Mouse (Mus musculus) kidney, embryonic 16.5 days (tissue): ENCODE results near the gene Sigirr. TPM values are rescaled to one million over a fixed set of nuclear protein-coding genes. Genes with fewer than 3 reads are reported as not detected.

Source experiments
- ATAC-seq: fragments of 200-750 bp; cut with Nextera tagmentation; 2 replicates; pipeline ENCODE4 v1.8.0; 2017; ENCODE audit warnings: moderate TSS enrichment; ENCODE audit not compliant: low FRiP score, low TSS enrichment
- H3K27ac ChIP-seq: fragments of 300-500 bp; sonication (generic); 2 replicates; pipeline ENCODE4 v1.5.1; 2014; ENCODE audit warnings: low read length
- H3K27me3 ChIP-seq: fragments of 300-500 bp; sonication (generic); 2 replicates; pipeline ENCODE4 v1.6.1; 2014; ENCODE audit warnings: low read length, control low read depth, mixed read lengths; ENCODE audit not compliant: insufficient read depth
- H3K36me3 ChIP-seq: fragments of 300-500 bp; sonication (generic); 2 replicates; pipeline ENCODE4 v1.6.1; 2014; ENCODE audit warnings: low read length, control low read depth, mixed read lengths; ENCODE audit not compliant: insufficient read depth
- H3K4me1 ChIP-seq: fragments of 300-500 bp; sonication (generic); 2 replicates; pipeline ENCODE4 v1.6.1; 2014; ENCODE audit warnings: low read length, control low read depth, mixed read lengths; ENCODE audit not compliant: insufficient read depth
- H3K4me2 ChIP-seq: fragments of 300-500 bp; sonication (generic); replicated peaks from 2 replicates; pipeline ENCODE4 v1.6.1; 2014; ENCODE audit warnings: low read depth, low read length
- H3K4me3 ChIP-seq: fragments of 300-500 bp; sonication (generic); 2 replicates; pipeline ENCODE4 v1.5.1; 2014; ENCODE audit warnings: mild to moderate bottlenecking, low read length
- H3K9ac ChIP-seq: fragments of 300-500 bp; sonication (generic); replicated peaks from 2 replicates; pipeline ENCODE4 v1.6.1; 2014; ENCODE audit warnings: low read length
- H3K9me3 ChIP-seq: fragments of 300-500 bp; sonication (generic); 2 replicates; pipeline ENCODE4 v1.6.1; 2016; ENCODE audit warnings: low read length, control low read depth
- WGBS: fragments of 180-500 bp; shearing (Covaris S2); extraction: QIAGEN DNeasy Blood & Tissue Kit; methylation state at CpG from one replicate; pipeline ENCODE4 v1.1.7; 2014; 5-methylcytosine and 5-hydroxymethylcytosine counted together
- polyA plus RNA-seq: library from polyadenylated mRNA; unstranded; fragments of >200 nt; fragmentation: Nextera tagmentation; extraction: Ambion mirVana; gene quantifications from 2 replicates; pipeline ENCODE4 v1.2.1, GENCODE M21; 2015

Gene Sigirr
- polyA plus RNA-seq, 1 experiment from 2014 or later: 45.2 TPM

- H3K27ac ChIP-seq: no peak overlapping the region
- no peak overlapping the region for H3K9ac ChIP-seq
- no peaks in the 10 kb centered on the region for H3K36me3 ChIP-seq
- ATAC-seq: no peak
- peak overlapping the region; percentile 14; the same call in 1 of the 2 replicates for H3K4me2 ChIP-seq
- H3K4me3 ChIP-seq: no peak overlapping the region
- H3K27me3 ChIP-seq: peaks cover 20% of the 10 kb centered on the region
- WGBS: 15% methylated on average over 18 of the region's 18 CpGs
- H3K9me3 ChIP-seq: no peaks in the 10 kb centered on the region
- peaks cover 9% of the 10 kb centered on the region for H3K4me1 ChIP-seq
Observed at GRCm38 (mm10) chr7:141088473-141088872, 11.9 kb downstream of the Sigirr start.

GRCm38 (mm10) chr7:141087894-141088293, 12.5 kb downstream of the Sigirr start:
- no peak for ATAC-seq
- Histone ChIP-seq H3K4me2 (no peak overlapping the region), H3K4me1 (peaks cover 9% of the 10 kb centered on the region)

GRCm38 (mm10) chr7:141079481-141080449, 20.6 kb downstream of the Sigirr start:
- H3K4me3 ChIP-seq: peak overlapping the region; percentile 32
- no peaks in the 10 kb centered on the region for H3K36me3 ChIP-seq
- H3K27ac ChIP-seq: no peak overlapping the region
- no peaks in the 10 kb centered on the region; the same call in 1 of the 2 replicates for H3K9me3 ChIP-seq
- 21% methylated on average over 34 of the region's 34 CpGs for WGBS
- peak; percentile 46; the same call in 1 of the 2 replicates for ATAC-seq
- H3K4me1 ChIP-seq: no peaks in the 10 kb centered on the region; the same call in 1 of the 2 replicates
- H3K9ac ChIP-seq: peak overlapping the region; percentile 61
- H3K27me3 ChIP-seq: 0 out of 2 replicates have a peak, but pooled peaks cover 3% of the 10 kb centered on the region
- peak overlapping the region; percentile 49 for H3K4me2 ChIP-seq

More at GRCm38 (mm10) chr7:141087894-141088293, 12.5 kb downstream of the Sigirr start:
- Histone ChIP-seq H3K9me3 (no peaks in the 10 kb centered on the region; the same call in 1 of the 2 replicates), H3K27me3 (peaks cover 20% of the 10 kb centered on the region), H3K27ac (no peak overlapping the region), H3K36me3 (no peaks in the 10 kb centered on the region), H3K9ac (no peak overlapping the region), H3K4me3 (no peak overlapping the region)
- 34% methylated on average over 8 of the region's 8 CpGs for WGBS

DNA sequence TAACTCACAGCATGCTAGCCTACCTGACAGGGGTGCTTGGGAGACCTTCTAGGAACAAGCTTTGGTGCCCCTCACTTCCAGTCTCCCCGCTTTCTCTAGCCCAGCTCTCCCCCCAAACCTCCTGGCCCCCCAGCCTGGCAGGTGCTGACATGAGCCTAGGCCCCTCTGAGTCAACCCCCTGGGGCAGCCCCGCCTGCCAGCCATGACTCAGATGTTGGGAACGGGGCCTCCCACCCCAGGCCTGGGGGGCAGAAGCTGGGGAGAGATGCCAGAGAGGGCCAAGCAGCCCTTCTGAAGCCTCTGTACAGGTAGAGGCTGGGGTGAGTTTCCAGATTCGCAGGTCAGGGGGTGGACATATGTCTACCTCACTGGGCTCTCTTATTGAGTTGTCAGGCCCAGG, 21.5 kb downstream of the Sigirr start:
- H3K4me2 ChIP-seq: no peak overlapping the region
- H3K4me1 ChIP-seq: no peaks in the 10 kb centered on the region; the same call in 1 of the 2 replicates
- 0 out of 2 replicates have a peak, but pooled peaks cover 3% of the 10 kb centered on the region for H3K27me3 ChIP-seq
- H3K36me3 ChIP-seq: no peaks in the 10 kb centered on the region
- H3K9me3 ChIP-seq: no peaks in the 10 kb centered on the region; the same call in 1 of the 2 replicates
- H3K27ac ChIP-seq: no peak overlapping the region
- no peak overlapping the region; the same call in 1 of the 2 replicates for H3K9ac ChIP-seq
- WGBS: 76% methylated on average over 4 of the region's 4 CpGs
- no peak for ATAC-seq
- H3K4me3 ChIP-seq: no peak overlapping the region

DNA sequence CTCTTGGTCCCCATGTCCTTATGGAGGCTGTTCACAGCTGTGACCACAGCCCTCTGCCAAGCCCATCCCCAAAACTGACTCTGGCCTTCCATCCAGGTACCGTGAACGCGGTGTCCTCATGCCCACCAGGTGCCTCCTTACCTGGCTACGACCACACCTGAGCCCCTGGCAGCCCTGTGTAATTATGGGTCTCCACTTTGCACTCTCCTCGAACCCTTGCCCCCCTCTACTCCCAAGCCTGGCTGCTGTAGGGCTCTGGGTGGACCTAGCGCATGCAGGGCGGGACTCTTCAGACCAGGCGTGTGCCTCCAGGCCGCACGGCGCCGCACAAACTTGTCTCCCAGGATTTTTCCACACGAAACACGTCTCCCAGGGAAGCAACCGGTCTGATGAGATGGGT, 22.5 kb downstream of the Sigirr start, which contains the start of gene Pkp3:
TSS of gene Pkp3 (plus strand) at position 378 of the 400 bp plus-strand sequence.
- Histone ChIP-seq H3K9me3 (no peaks in the 10 kb centered on the region), H3K9ac (no peak within 1 kb of the TSS), H3K27me3 (0 out of 2 replicates have a peak, but pooled peaks cover 3% of the 10 kb centered on the region), H3K4me2 (no peak within 1 kb of the TSS), H3K27ac (no peak within 1 kb of the TSS), H3K4me3 (no peak within 1 kb of the TSS), H3K4me1 (no peaks in the 10 kb centered on the region; the same call in 1 of the 2 replicates), H3K36me3 (no peaks in the 10 kb centered on the region)
- WGBS: 90% methylated on average over 15 of the region's 15 CpGs
- no peak for ATAC-seq

- Histone ChIP-seq H3K4me1 (peaks cover 13% of the 10 kb centered on the region), H3K27me3 (peaks cover 19% of the 10 kb centered on the region), H3K36me3 (no peaks in the 10 kb centered on the region), H3K4me3 (no peak overlapping the region), H3K9me3 (no peaks in the 10 kb centered on the region), H3K9ac (no peak overlapping the region), H3K27ac (no peak overlapping the region), H3K4me2 (no peak overlapping the region)
- no peak for ATAC-seq
- WGBS: 75% methylated on average over 4 of the region's 4 CpGs
Observed at GRCm38 (mm10) chr7:141073782-141074181, 26.6 kb downstream of the Sigirr start.

DNA sequence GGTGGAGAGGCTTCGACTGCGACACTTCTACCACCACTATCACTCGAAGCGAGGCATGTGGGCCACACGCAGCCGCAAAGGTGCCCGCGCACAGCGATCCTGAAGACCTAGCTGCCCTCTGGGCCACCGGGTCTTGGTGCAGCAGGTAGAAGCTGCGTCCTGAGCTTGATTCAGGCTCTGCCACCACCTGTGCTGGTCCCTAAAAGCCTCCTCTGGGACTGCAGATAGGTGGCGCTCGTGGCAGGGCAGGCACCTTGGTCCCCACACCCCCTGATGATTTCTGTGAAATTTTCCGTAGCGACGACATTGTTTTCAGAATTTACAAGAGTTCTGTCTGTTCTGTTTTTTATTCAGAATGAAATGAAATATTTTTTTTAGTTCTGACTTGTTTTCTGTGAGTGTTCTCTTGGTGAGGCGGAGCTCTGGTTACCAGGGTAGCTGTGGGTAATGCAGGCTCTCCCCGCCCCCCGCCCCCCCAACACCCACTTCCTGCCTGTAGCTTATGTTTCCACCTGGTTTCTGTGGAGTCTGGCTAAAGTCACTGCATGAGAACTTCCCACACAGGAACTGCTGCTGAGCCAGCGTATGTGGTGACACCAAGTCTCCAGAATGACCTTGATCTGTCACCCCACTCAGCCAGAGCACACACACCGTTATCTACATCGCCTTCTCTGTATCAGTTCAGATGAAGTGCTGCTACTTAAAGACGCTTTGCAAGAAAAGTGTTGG, 28.2 kb downstream of the Sigirr start:
- 0 out of 2 replicates have a peak, but pooled peaks have one; percentile 17 for ATAC-seq
- H3K36me3 ChIP-seq: no peaks in the 10 kb centered on the region
- peaks cover 13% of the 10 kb centered on the region for H3K4me1 ChIP-seq
- no peak overlapping the region for H3K4me3 ChIP-seq
- no peaks in the 10 kb centered on the region for H3K9me3 ChIP-seq
- H3K9ac ChIP-seq: no peak overlapping the region
- H3K27ac ChIP-seq: no peak overlapping the region
- H3K4me2 ChIP-seq: peak overlapping the region; percentile 23; the same call in 1 of the 2 replicates
- WGBS: 28% methylated on average over 23 of the region's 23 CpGs
- peaks cover 19% of the 10 kb centered on the region for H3K27me3 ChIP-seq

GRCm38 (mm10) chr7:141070058-141070862, 30.1 kb downstream of the Sigirr start:
- Histone ChIP-seq H3K9ac (peak overlapping the region; percentile 64), H3K27ac (no peak overlapping the region), H3K4me2 (peak overlapping the region; percentile 93), H3K36me3 (no peaks in the 10 kb centered on the region; the same call in 1 of the 2 replicates), H3K4me3 (peak overlapping the region; percentile 49), H3K27me3 (peaks cover 19% of the 10 kb centered on the region), H3K4me1 (peaks cover 13% of the 10 kb centered on the region), H3K9me3 (no peaks in the 10 kb centered on the region)
- WGBS: under 1% methylated on average over 51 of the region's 51 CpGs
- peak; percentile 7; the same call in 1 of the 2 replicates for ATAC-seq

GRCm38 (mm10) chr7:141068351-141068750, 32.0 kb downstream of the Sigirr start:
- WGBS: 72% methylated on average over 19 of the region's 19 CpGs
- ATAC-seq: no peak

More at GRCm38 (mm10) chr7:141068351-141068750, 32.0 kb downstream of the Sigirr start:
- Histone ChIP-seq H3K4me3 (no peak overlapping the region), H3K4me2 (no peak overlapping the region), H3K36me3 (no peaks in the 10 kb centered on the region; the same call in 1 of the 2 replicates), H3K4me1 (peaks cover 13% of the 10 kb centered on the region), H3K9me3 (no peaks in the 10 kb centered on the region), H3K27me3 (peaks cover 19% of the 10 kb centered on the region), H3K27ac (no peak overlapping the region), H3K9ac (no peak overlapping the region)
